Mouse (Mus musculus) liver, embryonic 14.5 days (tissue): ENCODE data around the gene Hand1. TPM values are rescaled to one million over a fixed set of nuclear protein-coding genes. Genes with fewer than 3 reads are reported as not detected.
"Not testable (repeated sequence)": the region's sequence is repeated elsewhere in the genome, so short reads cannot be mapped to it uniquely, and the experiment has no call there.

Source experiments
- ATAC-seq: fragments of 200-750 bp; cut with Nextera tagmentation; 2 replicates; pipeline ENCODE4 v1.8.0; 2017; ENCODE audit warnings: moderate number of reproducible peaks, mild to moderate bottlenecking, moderate library complexity; ENCODE audit not compliant: insufficient read depth
- DNase-seq, 3 experiments: peaks; one replicate each; pipeline ENCODE4 v3.0.0-alpha.2; 2012 to 2013; ENCODE audit warnings: low read depth in 3 of 3, low spot score in 3 of 3
- H3K27ac ChIP-seq: fragments of 300-500 bp; sonication (generic); 2 replicates; pipeline ENCODE4 v1.5.1; 2014; ENCODE audit warnings: moderate library complexity, mild to moderate bottlenecking, control low read depth, inconsistent platforms
- H3K27me3 ChIP-seq: fragments of 300-500 bp; sonication (generic); 2 replicates; pipeline ENCODE4 v1.6.1; 2014; ENCODE audit warnings: mild to moderate bottlenecking, low read length, moderate library complexity; ENCODE audit not compliant: control insufficient read depth, insufficient read depth
- H3K36me3 ChIP-seq: fragments of 300-500 bp; sonication (generic); replicated peaks from 2 replicates; pipeline ENCODE4 v1.6.1; 2014; ENCODE audit warnings: low read depth; ENCODE audit not compliant: control insufficient read depth, insufficient read depth
- H3K4me1 ChIP-seq, 2 experiments: fragments of 200-500 bp in 1 of 2; fragments of 300-500 bp in 1 of 2; sonication (generic) in 1 of 2; replicated peaks; 2 replicates each; pipeline ENCODE4 v1.6.1; 2012 to 2014; ENCODE audit warnings: antibody characterized with exemption in 1 of 2, inconsistent platforms in 1 of 2, low read length in 1 of 2; ENCODE audit not compliant: control insufficient read depth in 2 of 2, insufficient read depth in 2 of 2
- H3K4me2 ChIP-seq: fragments of 300-500 bp; sonication (generic); 2 replicates; pipeline ENCODE4 v1.6.1; 2014; ENCODE audit warnings: low read depth, mild to moderate bottlenecking, control low read depth, moderate library complexity
- H3K4me3 ChIP-seq, 2 experiments: fragments of 200-500 bp in 1 of 2; fragments of 300-500 bp in 1 of 2; sonication (generic) in 1 of 2; 2 replicates each; pipeline ENCODE4 v1.5.1; 2012 to 2014; ENCODE audit warnings: low read depth in 2 of 2, low read length in 2 of 2, mild to moderate bottlenecking in 2 of 2, control low read depth in 1 of 2, inconsistent platforms in 1 of 2, moderate library complexity in 1 of 2; ENCODE audit not compliant: insufficient read depth in 1 of 2
- H3K9ac ChIP-seq: fragments of 300-500 bp; sonication (generic); replicated peaks from 2 replicates; pipeline ENCODE4 v1.6.1; 2014; ENCODE audit warnings: mild to moderate bottlenecking, control low read depth, moderate library complexity
- H3K9me3 ChIP-seq: fragments of 300-500 bp; sonication (generic); 2 replicates; pipeline ENCODE4 v1.6.1; 2016; ENCODE audit warnings: low read length, mixed read lengths; ENCODE audit not compliant: control insufficient read depth
- CTCF ChIP-seq: IDR thresholded peaks from 2 replicates; pipeline ENCODE4 v1.5.1; 2016; ENCODE audit warnings: antibody characterized with exemption, low read depth, control low read depth
- EP300 ChIP-seq: IDR thresholded peaks from 2 replicates; pipeline ENCODE4 v1.6.1; 2016; ENCODE audit warnings: antibody characterized with exemption, low read depth
- WGBS: fragments of 180-500 bp; shearing (Covaris S2); extraction: QIAGEN DNeasy Blood & Tissue Kit; methylation state at CpG from one replicate; pipeline ENCODE4 v1.1.7; 2014; ENCODE audit not compliant: insufficient replicate concordance; 5-methylcytosine and 5-hydroxymethylcytosine counted together
- polyA plus RNA-seq, 2 experiments: library from polyadenylated mRNA; depleted of rRNA in 1 of 2; stranded (reverse) in 1 of 2; unstranded in 1 of 2; fragments of >200 nt; fragmentation: Nextera tagmentation in 1 of 2; extraction: Ambion mirVana in 1 of 2; gene quantifications; 2 replicates each; pipeline versions ENCODE4 v1.2.1 to v1.2.3; 2012 to 2014

The Hand1 gene
- polyA plus RNA-seq, 2 experiments: 0.18 to 0.19 TPM

GRCm38 (mm10) chr11:57828955-57829870, 3.4 kb downstream of the Hand1 start:
- Histone ChIP-seq H3K36me3 (no peaks in the 10 kb centered on the region), H3K9me3 (no peaks in the 10 kb centered on the region), H3K4me1 (no peaks in the 10 kb centered on the region), H3K4me3 (no peak overlapping the region), H3K27ac (no peak overlapping the region), H3K27me3 (peaks cover 90% of the 10 kb centered on the region), H3K4me2 (no peak overlapping the region), H3K9ac (no peak overlapping the region)
- TF ChIP-seq CTCF: no peak
- TF ChIP-seq EP300: no peak
- no peak for ATAC-seq
- no peak for DNase-seq
- 4% methylated on average over 53 of the region's 53 CpGs for WGBS

GRCm38 (mm10) chr11:57827915-57828545, 4.6 kb downstream of the Hand1 start:
- Histone ChIP-seq H3K9me3 (no peaks in the 10 kb centered on the region), H3K27me3 (peaks cover 78% of the 10 kb centered on the region), H3K27ac (no peak overlapping the region), H3K9ac (no peak overlapping the region), H3K36me3 (no peaks in the 10 kb centered on the region), H3K4me1 (no peaks in the 10 kb centered on the region), H3K4me3 (peak overlapping the region in 1 of 2 experiments; percentile 25; a peak in 2 of 4 replicates), H3K4me2 (no peak overlapping the region; the same call in 1 of the 2 replicates)
- no peak for TF ChIP-seq EP300
- TF ChIP-seq CTCF: no peak
- WGBS: 2% methylated on average over 33 of the region's 33 CpGs
- DNase-seq (no peak), ATAC-seq (no peak)

DNA sequence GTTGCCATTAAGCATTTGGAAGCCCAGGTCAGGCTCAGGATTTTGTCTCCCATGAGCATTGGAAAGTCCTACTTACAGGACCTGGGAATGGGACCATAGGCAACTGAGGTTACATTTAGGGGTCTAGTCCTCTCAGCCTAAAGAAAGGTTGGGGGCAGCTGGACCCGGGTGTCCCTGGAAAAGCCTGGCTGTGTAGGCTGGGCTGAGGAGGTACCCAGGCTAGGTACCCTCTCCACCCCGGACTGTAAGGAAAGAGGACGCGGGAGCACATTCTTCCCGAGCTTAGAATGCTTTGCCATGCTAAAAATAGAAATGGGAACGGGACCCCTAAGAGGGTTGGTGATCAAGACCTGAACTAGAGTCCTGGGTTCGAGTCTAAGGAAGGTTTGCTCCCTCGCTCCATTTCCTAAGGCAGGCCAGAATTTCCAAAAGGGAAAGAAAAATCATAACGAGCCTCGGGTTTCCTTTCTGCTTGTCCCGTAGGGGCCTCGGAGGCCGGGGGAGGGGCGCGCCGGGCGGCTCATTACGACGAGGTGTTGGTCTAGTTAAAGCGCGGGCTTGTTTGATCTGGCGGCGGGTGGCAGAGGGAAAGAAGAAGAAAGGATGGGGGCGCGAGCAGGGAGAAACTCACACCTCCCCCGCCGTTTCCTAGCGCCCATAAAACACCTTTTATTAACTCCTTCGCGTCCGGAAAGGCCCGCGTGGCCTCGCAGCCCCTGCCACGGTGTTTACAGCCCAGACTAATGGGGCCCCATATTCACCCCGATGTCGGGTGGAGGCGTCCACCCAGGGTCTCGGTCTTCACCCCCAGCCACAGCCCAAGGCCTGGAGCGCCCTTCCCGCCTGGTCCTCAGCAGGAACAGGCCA, 5.3 kb downstream of the Hand1 start:
- H3K27ac ChIP-seq: no peak overlapping the region
- DNase-seq (no peak), ATAC-seq (no peak)
- H3K9me3 ChIP-seq: no peaks in the 10 kb centered on the region
- H3K36me3 ChIP-seq: no peaks in the 10 kb centered on the region
- H3K4me2 ChIP-seq: peak overlapping the region; percentile 13; the same call in 1 of the 2 replicates
- H3K27me3 ChIP-seq: peaks cover 70% of the 10 kb centered on the region
- H3K9ac ChIP-seq: no peak overlapping the region
- H3K4me3 ChIP-seq: peak overlapping the region in 1 of 2 experiments; percentile 25; a peak in 2 of 4 replicates
- 1% methylated on average over 41 of the region's 41 CpGs for WGBS
- H3K4me1 ChIP-seq: no peaks in the 10 kb centered on the region
- TF ChIP-seq EP300 (no peak), CTCF (no peak)

- H3K9ac ChIP-seq, H3K27ac ChIP-seq, H3K36me3 ChIP-seq, H3K4me3 ChIP-seq, H3K4me1 ChIP-seq, H3K9me3 ChIP-seq, ATAC-seq, H3K4me2 ChIP-seq, DNase-seq: not testable (repeated sequence)
- 53% methylated on average over 11 of the region's 11 CpGs for WGBS
- H3K27me3 ChIP-seq: peaks cover 50% of the 10 kb centered on the region
Observed at GRCm38 (mm10) chr11:57825234-57825633, 7.4 kb downstream of the Hand1 start.
